Mouse (Mus musculus) CH12.LX (cell line): ENCODE results near the gene Amigo1. TPM values are rescaled to one million over a fixed set of nuclear protein-coding genes. Genes with fewer than 3 reads are reported as not detected.
"Not testable (repeated sequence)": the region's sequence is repeated elsewhere in the genome, so short reads cannot be mapped to it uniquely, and the experiment has no call there.

Source experiments
- DNase-seq: peaks from one replicate; pipeline ENCODE4 v3.0.0-alpha.2; 2013; ENCODE audit errors: extremely low read depth
- H3K27ac ChIP-seq: 2 replicates; pipeline ENCODE4 v1.5.1; 2012; ENCODE audit warnings: low read depth, mild to moderate bottlenecking, control low read depth, moderate library complexity; ENCODE audit not compliant: insufficient read depth
- H3K27me3 ChIP-seq: replicated peaks from 2 replicates; pipeline ENCODE3; 2012; ENCODE audit warnings: inconsistent platforms
- H3K36me3 ChIP-seq, 2 experiments: replicated peaks in 1 of 2; 2 replicates each; pipeline versions ENCODE3 to v1.6.1; 2012; ENCODE audit warnings: inconsistent platforms in 1 of 2, low read length in 1 of 2, mild to moderate bottlenecking in 1 of 2, mixed read lengths in 1 of 2, moderate library complexity in 1 of 2; ENCODE audit not compliant: control insufficient read depth in 1 of 2, insufficient read depth in 1 of 2
- H3K4me1 ChIP-seq, 2 experiments: 2 replicates each; pipeline ENCODE4 v1.6.1; 2012; ENCODE audit warnings: inconsistent platforms in 1 of 2, moderate library complexity in 1 of 2; ENCODE audit not compliant: insufficient read depth in 2 of 2, control insufficient read depth in 1 of 2
- H3K4me2 ChIP-seq: 2 replicates; pipeline ENCODE4 v1.6.1; 2012; ENCODE audit warnings: low read depth, mild to moderate bottlenecking, control low read depth; ENCODE audit not compliant: poor library complexity, insufficient read depth, severe bottlenecking
- H3K4me3 ChIP-seq, 3 experiments: fragments of 150-350 bp in 1 of 3; sonication (generic) in 1 of 3; replicated peaks in 1 of 3; 2 replicates each; pipeline versions ENCODE3 to v1.5.1; 2011 to 2012; ENCODE audit warnings: low read depth in 2 of 3, low read length in 2 of 3, mild to moderate bottlenecking in 2 of 3, moderate library complexity in 2 of 3, control low read depth in 1 of 3, improper control_type of control experiment in 1 of 3, inconsistent platforms in 1 of 3, mixed read lengths in 1 of 3; ENCODE audit not compliant: poor library complexity in 1 of 3
- H3K79me2 ChIP-seq: replicated peaks from 2 replicates; pipeline ENCODE4 v1.6.1; 2012; ENCODE audit warnings: mild to moderate bottlenecking, moderate library complexity; ENCODE audit not compliant: control insufficient read depth, poor library complexity, insufficient read depth, severe bottlenecking; ENCODE audit errors: extremely low read depth
- H3K9ac ChIP-seq: 2 replicates; pipeline ENCODE4 v1.6.1; 2012; ENCODE audit warnings: low read depth, mild to moderate bottlenecking, control low read depth, moderate library complexity; ENCODE audit not compliant: insufficient read depth
- H3K9me3 ChIP-seq: replicated peaks from 2 replicates; pipeline ENCODE3; 2012; ENCODE audit warnings: low read length, inconsistent platforms, mixed read lengths
- BHLHE40 ChIP-seq: IDR thresholded peaks from 2 replicates; pipeline ENCODE4 v1.6.1; 2011; ENCODE audit warnings: mild to moderate bottlenecking, low read depth, low read length, improper control_type of control experiment
- CHD2 ChIP-seq: IDR thresholded peaks from 2 replicates; pipeline ENCODE4 v1.6.1; 2011; ENCODE audit warnings: low read length, improper control_type of control experiment
- CTCF ChIP-seq, 2 experiments: IDR thresholded peaks in 1 of 2; conservative IDR thresholded peaks in 1 of 2; 2 replicates each; pipeline ENCODE4 v1.5.1; 2011 to 2012; ENCODE audit warnings: low read depth in 2 of 2, low read length in 2 of 2, improper control_type of control experiment in 1 of 2, inconsistent platforms in 1 of 2, mild to moderate bottlenecking in 1 of 2, moderate library complexity in 1 of 2
- MAZ ChIP-seq: IDR thresholded peaks from 2 replicates; pipeline ENCODE4 v1.6.1; 2012; ENCODE audit warnings: low read depth, mild to moderate bottlenecking, inconsistent platforms, low read length, improper control_type of control experiment, moderate library complexity
- MEF2A ChIP-seq: IDR thresholded peaks from 2 replicates; pipeline ENCODE4 v1.6.1; 2014; ENCODE audit warnings: low read depth, mild to moderate bottlenecking, inconsistent platforms, low read length, improper control_type of control experiment, borderline replicate concordance
- MYC ChIP-seq: IDR thresholded peaks from 2 replicates; pipeline ENCODE4 v1.6.1; 2011; ENCODE audit warnings: low read depth, mild to moderate bottlenecking, improper control_type of control experiment, low read length
- NELFE ChIP-seq: IDR thresholded peaks from 2 replicates; pipeline ENCODE4 v1.6.1; 2011; ENCODE audit warnings: low read depth, low read length, improper control_type of control experiment
- PAX5 ChIP-seq: IDR thresholded peaks from 2 replicates; pipeline ENCODE4 v1.6.1; 2012; ENCODE audit warnings: low read length, inconsistent platforms, mixed read lengths
- POLR2AphosphoS2 ChIP-seq: IDR thresholded peaks from 2 replicates; pipeline ENCODE4 v1.6.1; 2011; ENCODE audit warnings: low read depth, low read length, improper control_type of control experiment
- RAD21 ChIP-seq: IDR thresholded peaks from 2 replicates; pipeline ENCODE4 v1.6.1; 2011; ENCODE audit warnings: low read depth, mild to moderate bottlenecking, low read length, improper control_type of control experiment, moderate library complexity
- RCOR1 ChIP-seq: conservative IDR thresholded peaks from 2 replicates; pipeline ENCODE4 v1.6.1; 2012; ENCODE audit warnings: low read depth, mild to moderate bottlenecking, inconsistent platforms, low read length, improper control_type of control experiment
- SMC3 ChIP-seq: IDR thresholded peaks from 2 replicates; pipeline ENCODE4 v1.6.1; 2011; ENCODE audit warnings: low read depth, low read length, improper control_type of control experiment
- TBP ChIP-seq: conservative IDR thresholded peaks from 2 replicates; pipeline ENCODE4 v1.6.1; 2011; ENCODE audit warnings: low read depth, low read length, improper control_type of control experiment
- USF1 ChIP-seq: IDR thresholded peaks from 2 replicates; pipeline ENCODE4 v1.6.1; 2014; ENCODE audit warnings: low read depth, mild to moderate bottlenecking, inconsistent platforms, low read length, improper control_type of control experiment
- ZMIZ1 ChIP-seq: IDR thresholded peaks from 2 replicates; pipeline ENCODE4 v1.6.1; 2012; ENCODE audit warnings: low read depth, mild to moderate bottlenecking, inconsistent platforms, low read length, improper control_type of control experiment
- dilution Hi-C: fragments of 300-500 bp; cut with MboI; formaldehyde crosslinking; loops from 2 replicates; pipeline ENCODE4 v1.14.3; 2020; ENCODE audit warnings: low sequenced_read_pairs; ENCODE audit not compliant: extremely low pct_unique_long_range_greater_than_20kb, extremely low pct_ligation_motif_present
- in situ Hi-C: fragments of 300-500 bp; cut with MboI; formaldehyde crosslinking; loops from 3 replicates; pipeline ENCODE4 v1.14.3; 2019; ENCODE audit warnings: low sequenced_read_pairs, low pct_ligation_motif_present, low pct_unique_long_range_greater_than_20kb, mixed read lengths
- polyA plus RNA-seq: library from polyadenylated mRNA; unstranded; fragments of >175 nt; gene quantifications from 2 replicates; pipeline ENCODE4 v1.2.1, GENCODE M21; 2012; ENCODE audit warnings: low read depth; ENCODE audit not compliant: insufficient read length
- total RNA-seq, 2 experiments: library from RNA; depleted of rRNA; stranded (reverse); fragments of 300-350 nt in 1 of 2; fragments of >200 nt in 1 of 2; gene quantifications; 2 replicates each; pipeline ENCODE4 v1.2.3; 2012 to 2014

The Amigo1 gene
- total and polyA plus RNA-seq, 3 experiments = 0.21 to 0.59 TPM; not detected in 1

GRCm38 (mm10) chr3:108231646-108232045 is 45.5 kb downstream of the Amigo1 start:
- dilution Hi-C loops = no loop called here
- no peak overlapping the region for H3K27ac ChIP-seq
- no peak overlapping the region for H3K4me3 ChIP-seq
- TF ChIP-seq MAZ = no peak
- TF ChIP-seq BHLHE40 = no peak
- TF ChIP-seq RCOR1 = no peak
- no peak for TF ChIP-seq POLR2AphosphoS2
- no peak for TF ChIP-seq USF1
- TF ChIP-seq MEF2A = no peak
- TF ChIP-seq PAX5 = no peak
- no peak for TF ChIP-seq MYC
- TF ChIP-seq TBP = no peak
- TF ChIP-seq RAD21 = no peak
- TF ChIP-seq CHD2 = no peak
- no peak for TF ChIP-seq SMC3
- no peak for TF ChIP-seq ZMIZ1
- TF ChIP-seq NELFE = no peak
- DNase-seq = no peak
- H3K36me3 ChIP-seq = no peaks in the 10 kb centered on the region
- H3K79me2 ChIP-seq = no peaks in the 10 kb centered on the region
- H3K9ac ChIP-seq = no peak overlapping the region
- H3K27me3 ChIP-seq = peaks cover 10% of the 10 kb centered on the region
- H3K4me1 ChIP-seq = no peaks in the 10 kb centered on the region
- in situ Hi-C loops = no loop called here
- H3K9me3 ChIP-seq = peaks cover 3% of the 10 kb centered on the region
- no peak overlapping the region for H3K4me2 ChIP-seq

GRCm38 (mm10) chr3:108237474-108238102 is 51.5 kb downstream of the Amigo1 start:
- H3K36me3 ChIP-seq, H3K4me2 ChIP-seq, H3K4me1 ChIP-seq, H3K9me3 ChIP-seq, DNase-seq, H3K4me3 ChIP-seq, H3K79me2 ChIP-seq, in situ Hi-C loops, H3K27me3 ChIP-seq, H3K27ac ChIP-seq, H3K9ac ChIP-seq, dilution Hi-C loops: not testable (repeated sequence)
- peak in 1 of 2 experiments; percentile 26; a peak in 1 of 4 replicates for TF ChIP-seq CTCF (conservative IDR thresholded peaks at IDR 0.05 in 1 of 2, IDR thresholded peaks at IDR 0.05 in 1 of 2; ENCODE audit: low read depth in 2 of 2, low read length in 2 of 2)
